Mouse (Mus musculus) embryonic facial prominence, embryonic 10.5 days (tissue): ENCODE data around the gene Gnb4. TPM values are rescaled to one million over a fixed set of nuclear protein-coding genes. Genes with fewer than 3 reads are reported as not detected.

Source experiments
- DNase-seq: peaks from one replicate; pipeline ENCODE4 v3.0.0-alpha.2; 2017; ENCODE audit warnings: low spot score
- H3K27ac ChIP-seq: fragments of 300-500 bp; sonication (generic); replicated peaks from 2 replicates; pipeline ENCODE4 v1.5.1; 2016; ENCODE audit warnings: mild to moderate bottlenecking
- H3K27me3 ChIP-seq: fragments of 300-500 bp; sonication (generic); replicated peaks from 2 replicates; pipeline ENCODE4 v1.6.1; 2016; ENCODE audit warnings: low read depth, mild to moderate bottlenecking; ENCODE audit not compliant: poor library complexity, severe bottlenecking
- H3K36me3 ChIP-seq: fragments of 300-500 bp; sonication (generic); replicated peaks from 2 replicates; pipeline ENCODE4 v1.6.1; 2016; ENCODE audit warnings: mild to moderate bottlenecking, moderate library complexity
- H3K4me1 ChIP-seq: fragments of 300-500 bp; sonication (generic); 2 replicates; pipeline ENCODE4 v1.6.1; 2016
- H3K4me3 ChIP-seq: fragments of 300-500 bp; sonication (generic); 2 replicates; pipeline ENCODE4 v1.5.1; 2016; ENCODE audit warnings: mild to moderate bottlenecking, moderate library complexity
- H3K9me3 ChIP-seq: fragments of 300-500 bp; sonication (generic); 2 replicates; pipeline ENCODE4 v1.6.1; 2016; ENCODE audit warnings: mild to moderate bottlenecking
- WGBS: fragments of 180-500 bp; shearing (Covaris S2); methylation state at CpG from one replicate; pipeline ENCODE4 v1.1.7; 2016; 5-methylcytosine and 5-hydroxymethylcytosine counted together
- polyA plus RNA-seq: library from polyadenylated mRNA; unstranded; fragments of >200 nt; fragmentation: Nextera tagmentation; extraction: Ambion mirVana; gene quantifications from 2 replicates; pipeline ENCODE4 v1.2.1, GENCODE M21; 2016

Gnb4 gene
- polyA plus RNA-seq, 1 experiment from 2014 or later = 44.1 TPM

DNA sequence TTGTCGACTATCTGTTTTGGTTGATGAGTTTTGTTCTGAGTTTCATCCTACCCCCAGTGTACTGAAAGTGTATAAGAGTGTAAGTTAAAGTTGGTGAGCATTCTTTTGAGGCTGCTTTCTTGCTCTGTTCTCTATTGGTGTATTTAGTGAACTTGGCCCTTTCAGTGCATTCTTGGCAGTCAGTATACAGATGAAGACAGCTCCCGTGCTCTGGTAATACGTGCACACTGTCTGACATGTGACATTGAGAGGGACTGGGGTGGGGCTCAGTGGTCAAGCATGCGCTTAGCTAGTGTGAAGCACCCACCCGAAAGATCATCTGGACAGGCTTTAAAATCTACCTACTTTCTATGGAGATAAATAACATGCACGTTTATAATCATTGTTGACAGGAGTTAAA, 53.0 kb downstream of the Gnb4 start:
- Histone ChIP-seq H3K36me3 (peaks cover 71% of the 10 kb centered on the region), H3K27ac (no peak overlapping the region), H3K4me1 (no peaks in the 10 kb centered on the region), H3K27me3 (no peaks in the 10 kb centered on the region), H3K9me3 (peaks cover under 1% of the 10 kb centered on the region; the same call in 1 of the 2 replicates), H3K4me3 (no peak overlapping the region)
- DNase-seq = no peak
- 93% methylated on average over 6 of the region's 6 CpGs for WGBS

DNA sequence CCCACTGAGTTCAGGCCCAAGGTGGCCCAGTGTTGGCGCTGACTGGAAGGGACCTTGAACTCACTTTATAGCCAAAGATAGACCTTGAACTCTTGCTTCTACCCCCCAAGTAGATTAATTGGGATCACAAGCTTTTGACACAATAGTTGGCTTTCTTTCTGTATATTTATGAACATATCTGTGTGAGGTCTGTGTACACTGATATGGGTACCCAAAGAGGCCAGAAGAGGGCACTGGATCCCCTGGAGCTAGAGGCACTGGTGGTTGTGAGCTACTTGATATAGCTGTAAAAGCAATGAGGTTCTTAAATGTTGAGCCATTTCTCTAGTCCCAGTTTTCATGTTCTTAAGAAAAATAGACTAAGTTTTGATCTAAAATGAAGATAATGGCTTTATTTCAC, 63.3 kb downstream of the Gnb4 start:
- Histone ChIP-seq H3K36me3 (peaks cover 53% of the 10 kb centered on the region), H3K4me3 (no peak overlapping the region), H3K27me3 (no peaks in the 10 kb centered on the region), H3K9me3 (no peaks in the 10 kb centered on the region), H3K27ac (no peak overlapping the region), H3K4me1 (no peaks in the 10 kb centered on the region)
- 90% methylated on average over 1 of the region's 1 CpGs for WGBS
- peak; percentile 17 for DNase-seq

DNA sequence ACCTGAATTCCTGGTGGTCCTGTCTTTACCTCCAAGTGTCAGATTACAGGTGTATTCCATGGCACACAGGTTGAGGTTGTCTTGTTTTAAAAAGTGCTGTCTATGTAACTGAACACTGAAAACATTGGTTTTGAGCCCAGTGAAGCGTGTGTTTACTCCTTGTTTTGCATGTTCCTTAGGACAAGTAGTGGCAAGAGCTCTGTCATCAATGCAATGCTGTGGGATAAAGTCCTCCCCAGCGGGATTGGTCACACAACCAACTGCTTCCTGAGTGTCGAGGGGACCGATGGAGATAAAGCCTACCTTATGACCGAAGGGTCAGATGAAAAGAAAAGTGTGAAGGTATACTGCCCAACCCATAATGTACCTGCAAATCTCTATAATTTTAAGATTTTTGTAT, 78.3 kb downstream of the Gnb4 start:
- peaks cover 82% of the 10 kb centered on the region for H3K36me3 ChIP-seq
- DNase-seq = no peak
- no peaks in the 10 kb centered on the region for H3K27me3 ChIP-seq
- no peak overlapping the region for H3K4me3 ChIP-seq
- no peaks in the 10 kb centered on the region for H3K4me1 ChIP-seq
- no peak overlapping the region for H3K27ac ChIP-seq
- no peaks in the 10 kb centered on the region for H3K9me3 ChIP-seq
- 86% methylated on average over 5 of the region's 5 CpGs for WGBS

DNA sequence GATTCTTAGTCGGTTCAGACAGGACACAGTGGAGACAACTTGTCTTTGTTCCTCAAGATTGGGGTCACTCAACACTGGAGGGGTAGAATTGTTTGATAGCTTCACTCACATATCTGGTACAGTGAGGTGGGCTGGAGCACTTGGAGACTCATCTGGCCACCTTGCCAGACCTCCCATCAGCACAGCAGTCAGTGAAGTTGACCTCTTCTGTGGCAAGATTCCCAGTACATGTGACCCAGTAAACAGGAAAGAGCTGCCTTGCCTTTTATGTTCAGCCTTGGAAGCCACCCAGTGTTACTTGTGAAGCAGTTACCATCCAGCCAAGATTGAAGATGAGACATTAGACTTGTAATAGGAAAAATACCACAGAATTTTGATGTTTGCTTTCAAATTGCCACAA, 78.8 kb downstream of the Gnb4 start:
- WGBS = 78% methylated on average over 1 of the region's 1 CpGs
- H3K4me1 ChIP-seq = no peaks in the 10 kb centered on the region
- no peak for DNase-seq
- peaks cover 80% of the 10 kb centered on the region for H3K36me3 ChIP-seq
- no peak overlapping the region for H3K4me3 ChIP-seq
- no peaks in the 10 kb centered on the region for H3K9me3 ChIP-seq
- H3K27ac ChIP-seq = no peak overlapping the region
- no peaks in the 10 kb centered on the region for H3K27me3 ChIP-seq

DNA sequence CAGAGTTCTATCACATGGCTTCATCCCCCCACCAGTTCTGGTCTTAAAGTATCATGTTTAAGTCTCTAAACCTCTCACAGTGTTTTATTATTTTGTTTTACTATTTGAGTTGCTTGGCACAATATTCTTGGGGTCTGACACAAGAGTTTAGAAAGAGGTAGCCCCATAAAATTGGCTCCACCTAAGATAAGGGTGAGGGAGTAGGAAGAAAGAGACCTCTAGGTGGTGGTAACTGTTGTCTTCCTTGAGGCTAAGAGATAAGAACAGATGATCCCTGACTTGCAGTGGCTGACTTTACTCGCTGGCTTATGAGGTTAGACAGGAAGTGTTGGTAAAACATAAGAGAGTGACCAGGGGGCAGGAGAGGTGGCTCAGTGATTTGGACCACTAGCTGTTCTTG, 80.7 kb downstream of the Gnb4 start:
- Histone ChIP-seq H3K27me3 (no peaks in the 10 kb centered on the region), H3K4me1 (no peaks in the 10 kb centered on the region), H3K36me3 (peaks cover 81% of the 10 kb centered on the region), H3K27ac (no peak overlapping the region), H3K9me3 (no peaks in the 10 kb centered on the region), H3K4me3 (no peak overlapping the region)
- WGBS = 75% methylated on average over 1 of the region's 1 CpGs
- no peak for DNase-seq

Other genes with a start within 250 kb of the Gnb4 start
- 6.9 and 8.2 TPM in 2 replicates for gene Pik3ca, start 218.9 kb downstream of the Gnb4 start, polyA plus RNA-seq
- gene Kcnmb3, start 124.4 kb downstream of the Gnb4 start, polyA plus RNA-seq = 0.09 TPM in 1 of 2 replicates, not detected in the other
- 40.7 and 41.0 TPM in 2 replicates for gene Zfp639, start 106.3 kb downstream of the Gnb4 start, polyA plus RNA-seq
- gene Mfn1, start 87.1 kb downstream of the Gnb4 start, polyA plus RNA-seq = 23.9 and 24.9 TPM in 2 replicates
- 274 and 289 TPM in 2 replicates for gene Actl6a, start 89.7 kb upstream of the Gnb4 start, polyA plus RNA-seq
- gene Ndufb5, start 120.4 kb upstream of the Gnb4 start, polyA plus RNA-seq = 268 and 276 TPM in 2 replicates
- gene Mrpl47, start 121.0 kb upstream of the Gnb4 start, polyA plus RNA-seq = 36.7 and 37.7 TPM in 2 replicates
- 5.8 and 8.5 TPM in 2 replicates for gene Usp13, start 201.0 kb upstream of the Gnb4 start, polyA plus RNA-seq